Mouse (Mus musculus): Measurements from ENCODE around the gene Gm36210.

DNA sequence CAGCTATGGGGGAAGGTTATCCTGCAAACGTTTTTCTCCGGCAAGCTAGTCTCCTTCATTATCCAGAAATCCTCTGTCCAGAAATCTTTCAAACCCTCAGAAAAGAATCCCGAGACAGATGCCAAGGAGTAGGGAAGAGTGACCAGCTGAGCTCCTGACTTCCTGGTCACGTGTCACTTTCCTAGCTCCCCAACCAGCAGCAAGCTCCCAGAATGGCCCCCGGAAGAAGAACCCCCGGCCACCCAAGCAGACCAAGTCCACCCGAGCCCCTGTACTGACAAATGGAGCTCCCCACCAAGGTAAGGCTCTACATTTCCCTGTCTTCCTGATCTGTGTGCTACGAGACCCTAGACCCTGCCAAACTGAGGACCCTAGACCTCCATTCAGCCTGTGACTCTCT lies 21.4 kb upstream of the Gm36210 start:
- TF ChIP-seq EP300 (IDR thresholded peaks at IDR 0.05) (no peak), CTCF (IDR thresholded peaks at IDR 0.05) (no peak)

Data from lung, postnatal 0 days (tissue).